Mouse (Mus musculus) forebrain, embryonic 16.5 days (tissue): Measurements from ENCODE around the gene Pla2g4e. TPM values are rescaled to one million over a fixed set of nuclear protein-coding genes. Genes with fewer than 3 reads are reported as not detected.

Experiments
- ATAC-seq: fragments of 200-750 bp; cut with Nextera tagmentation; 2 replicates; pipeline ENCODE4 v1.8.0; 2017; ENCODE audit warnings: mild to moderate bottlenecking, moderate library complexity
- H3K27ac ChIP-seq: fragments of 300-500 bp; sonication (generic); 2 replicates; pipeline ENCODE4 v1.5.1; 2014; ENCODE audit warnings: low read length, control low read depth
- H3K27me3 ChIP-seq: fragments of 300-500 bp; sonication (generic); replicated peaks from 2 replicates; pipeline ENCODE4 v1.6.1; 2014; ENCODE audit warnings: low read length; ENCODE audit not compliant: control insufficient read depth, insufficient read depth
- H3K36me3 ChIP-seq: fragments of 300-500 bp; sonication (generic); 2 replicates; pipeline ENCODE4 v1.6.1; 2014; ENCODE audit not compliant: control insufficient read depth, insufficient read depth
- H3K4me1 ChIP-seq: fragments of 300-500 bp; sonication (generic); replicated peaks from 2 replicates; pipeline ENCODE4 v1.6.1; 2014; ENCODE audit warnings: low read length; ENCODE audit not compliant: control insufficient read depth, insufficient read depth
- H3K4me2 ChIP-seq: fragments of 300-500 bp; sonication (generic); 2 replicates; pipeline ENCODE4 v1.6.1; 2014; ENCODE audit warnings: mild to moderate bottlenecking, low read length, control low read depth
- H3K4me3 ChIP-seq: fragments of 300-500 bp; sonication (generic); replicated peaks from 2 replicates; pipeline ENCODE4 v1.5.1; 2014; ENCODE audit warnings: mild to moderate bottlenecking, low read length, control low read depth
- H3K9ac ChIP-seq: fragments of 300-500 bp; sonication (generic); replicated peaks from 2 replicates; pipeline ENCODE4 v1.6.1; 2014; ENCODE audit warnings: low read depth, low read length, control low read depth
- H3K9me3 ChIP-seq: fragments of 300-500 bp; sonication (generic); 2 replicates; pipeline ENCODE4 v1.6.1; 2016; ENCODE audit warnings: low read length; ENCODE audit not compliant: control insufficient read depth
- WGBS: fragments of 180-500 bp; shearing (Covaris S2); extraction: QIAGEN DNeasy Blood & Tissue Kit; methylation state at CpG from one replicate; pipeline ENCODE4 v1.1.7; 2014; 5-methylcytosine and 5-hydroxymethylcytosine counted together
- polyA plus RNA-seq: library from polyadenylated mRNA; unstranded; fragments of >200 nt; fragmentation: Nextera tagmentation; extraction: Ambion mirVana; gene quantifications from 2 replicates; pipeline ENCODE4 v1.2.1, GENCODE M21; 2015

Pla2g4e gene
- polyA plus RNA-seq, 1 experiment from 2014 or later: 3.4 TPM

DNA sequence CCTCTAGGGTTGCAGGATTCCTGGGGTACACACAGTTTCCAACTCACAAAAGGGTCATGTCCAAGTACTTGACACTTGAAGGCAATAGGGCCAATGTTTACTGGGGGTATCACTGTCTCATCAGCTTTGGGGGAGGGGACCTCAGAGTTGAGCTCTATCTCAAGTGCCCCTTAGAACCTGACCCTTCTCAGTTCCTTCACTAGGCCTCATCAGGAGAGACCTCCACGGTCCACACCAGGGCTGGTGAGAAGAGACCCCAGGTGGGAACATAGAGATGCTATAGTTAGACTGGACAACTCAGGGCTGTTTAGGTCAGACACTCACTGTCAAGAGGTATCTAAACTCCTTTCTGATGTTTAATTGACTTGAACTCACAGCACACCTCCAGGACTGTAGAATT lies 106.0 kb downstream of the Pla2g4e start:
- Histone ChIP-seq H3K4me1 (no peaks in the 10 kb centered on the region), H3K27me3 (no peaks in the 10 kb centered on the region), H3K4me3 (no peak overlapping the region), H3K27ac (no peak overlapping the region), H3K9ac (no peak overlapping the region), H3K4me2 (no peak overlapping the region), H3K9me3 (no peaks in the 10 kb centered on the region), H3K36me3 (no peaks in the 10 kb centered on the region)
- 83% methylated on average over 1 of the region's 1 CpGs for WGBS
- ATAC-seq: no peak

DNA sequence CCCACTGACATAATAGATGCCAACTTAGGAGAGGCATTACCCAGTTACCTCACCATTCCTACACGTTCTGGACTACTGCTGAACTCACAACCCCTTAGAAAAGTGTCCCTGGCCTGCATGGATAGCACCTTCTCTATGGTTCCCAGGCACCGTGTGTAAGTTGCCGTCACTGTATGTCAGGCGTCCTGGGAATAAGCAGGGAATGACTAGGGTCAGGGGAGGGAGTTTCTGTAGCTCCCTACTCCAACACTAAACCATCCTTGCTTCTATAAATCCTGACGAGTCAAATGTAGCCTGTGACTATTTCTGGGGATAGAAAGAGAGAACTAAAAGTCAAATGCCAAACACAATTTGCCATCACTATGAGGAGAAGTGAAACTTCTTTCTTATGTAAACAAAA lies 107.9 kb downstream of the Pla2g4e start:
- Histone ChIP-seq H3K4me3 (no peak overlapping the region), H3K4me2 (no peak overlapping the region), H3K4me1 (no peaks in the 10 kb centered on the region), H3K9me3 (no peaks in the 10 kb centered on the region), H3K27me3 (no peaks in the 10 kb centered on the region), H3K27ac (no peak overlapping the region), H3K36me3 (no peaks in the 10 kb centered on the region), H3K9ac (no peak overlapping the region)
- 79% methylated on average over 5 of the region's 5 CpGs for WGBS
- ATAC-seq: no peak

DNA sequence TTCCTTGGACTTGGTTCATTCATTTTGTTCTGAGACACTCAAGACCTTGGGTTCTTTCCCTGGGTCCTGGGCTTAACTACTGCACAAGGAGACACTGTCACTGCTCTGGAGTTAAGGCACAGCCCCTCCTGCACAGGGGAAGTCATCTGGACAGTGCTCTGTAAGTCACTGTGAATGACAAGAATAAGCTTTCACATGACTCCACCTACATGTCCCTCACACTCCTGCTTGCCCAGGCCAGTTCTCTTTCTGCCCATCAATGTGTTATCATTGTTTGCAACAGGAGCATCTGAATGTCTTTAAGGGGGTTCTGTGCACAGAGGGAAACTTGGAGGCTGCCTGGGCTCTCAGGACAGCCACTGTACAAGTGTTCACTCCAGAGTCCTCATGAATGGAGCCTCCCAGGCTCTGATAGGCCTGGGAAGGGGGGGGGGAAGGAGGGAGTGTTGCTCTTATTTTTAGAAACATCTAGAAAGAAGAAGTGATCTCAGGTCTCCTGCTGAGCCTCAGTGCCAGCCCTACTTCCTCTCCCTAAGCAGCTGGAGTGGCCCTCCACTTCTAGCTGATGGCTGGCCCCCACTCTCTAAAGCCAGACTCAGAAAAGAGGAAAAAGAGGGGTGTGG lies 110.6 kb downstream of the Pla2g4e start:
- Histone ChIP-seq H3K27ac (no peak overlapping the region), H3K36me3 (no peaks in the 10 kb centered on the region), H3K4me3 (no peak overlapping the region), H3K4me1 (no peaks in the 10 kb centered on the region), H3K9me3 (no peaks in the 10 kb centered on the region), H3K9ac (no peak overlapping the region), H3K27me3 (no peaks in the 10 kb centered on the region), H3K4me2 (no peak overlapping the region)
- no peak for ATAC-seq

DNA sequence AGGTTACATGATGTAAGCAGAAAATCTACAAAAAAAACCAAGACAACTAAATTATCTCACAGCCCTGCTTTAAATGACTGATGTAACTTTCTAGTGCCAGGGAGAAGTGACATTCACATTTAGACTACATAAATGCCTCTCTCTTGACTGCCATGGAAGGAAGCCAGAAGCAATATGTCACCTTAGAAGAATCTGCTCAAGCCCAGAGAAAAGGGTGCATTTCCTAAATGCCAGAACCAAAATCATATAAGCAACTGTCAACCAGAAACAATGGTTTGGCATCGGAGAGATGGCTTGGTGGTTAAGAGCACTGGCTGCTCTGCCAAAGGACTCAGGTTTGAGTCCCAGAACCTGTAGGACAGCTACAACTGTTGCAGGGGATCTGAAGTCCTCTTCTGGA lies 113.3 kb downstream of the Pla2g4e start:
- Histone ChIP-seq H3K36me3 (no peaks in the 10 kb centered on the region), H3K4me3 (no peak overlapping the region), H3K9ac (no peak overlapping the region), H3K9me3 (no peaks in the 10 kb centered on the region), H3K27ac (no peak overlapping the region), H3K4me2 (no peak overlapping the region), H3K27me3 (no peaks in the 10 kb centered on the region), H3K4me1 (no peaks in the 10 kb centered on the region)
- WGBS: 73% methylated on average over 1 of the region's 1 CpGs
- no peak for ATAC-seq

DNA sequence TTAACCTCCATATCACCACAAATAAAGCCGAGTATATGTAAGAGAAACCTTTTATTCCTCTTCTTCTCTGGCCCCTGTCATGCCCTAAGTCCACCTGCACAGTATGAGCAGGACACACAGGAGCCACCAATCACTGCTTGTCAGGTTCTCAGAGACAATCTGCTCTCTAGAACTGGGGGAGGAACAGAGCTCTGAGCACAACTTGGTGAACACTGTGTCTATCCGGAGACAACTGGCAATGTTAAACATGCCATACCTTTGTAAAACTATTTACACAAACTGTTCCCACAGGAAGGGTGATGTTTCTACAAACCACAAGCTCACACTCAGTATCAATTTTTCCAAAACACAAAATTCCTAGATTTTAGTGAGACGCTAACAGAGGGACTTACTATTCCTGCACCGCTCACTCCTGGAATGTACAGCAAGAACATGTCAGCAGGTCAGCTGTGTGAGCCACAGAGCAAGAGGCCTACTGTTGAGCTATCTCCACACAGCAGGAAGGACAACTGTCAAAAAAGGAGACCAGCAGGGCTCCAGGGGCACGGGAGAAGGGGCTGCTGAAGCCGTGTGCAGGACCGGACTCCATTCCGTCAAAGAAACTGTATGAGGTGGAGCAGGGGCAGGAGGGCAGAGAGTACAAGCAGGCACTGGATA lies 115.8 kb downstream of the Pla2g4e start:
- H3K9me3 ChIP-seq: no peaks in the 10 kb centered on the region
- no peaks in the 10 kb centered on the region for H3K36me3 ChIP-seq
- no peak overlapping the region for H3K4me3 ChIP-seq
- H3K4me1 ChIP-seq: no peaks in the 10 kb centered on the region
- H3K27ac ChIP-seq: no peak overlapping the region
- H3K27me3 ChIP-seq: no peaks in the 10 kb centered on the region
- ATAC-seq: no peak
- no peak overlapping the region for H3K4me2 ChIP-seq
- H3K9ac ChIP-seq: no peak overlapping the region
- 79% methylated on average over 8 of the region's 8 CpGs for WGBS

DNA sequence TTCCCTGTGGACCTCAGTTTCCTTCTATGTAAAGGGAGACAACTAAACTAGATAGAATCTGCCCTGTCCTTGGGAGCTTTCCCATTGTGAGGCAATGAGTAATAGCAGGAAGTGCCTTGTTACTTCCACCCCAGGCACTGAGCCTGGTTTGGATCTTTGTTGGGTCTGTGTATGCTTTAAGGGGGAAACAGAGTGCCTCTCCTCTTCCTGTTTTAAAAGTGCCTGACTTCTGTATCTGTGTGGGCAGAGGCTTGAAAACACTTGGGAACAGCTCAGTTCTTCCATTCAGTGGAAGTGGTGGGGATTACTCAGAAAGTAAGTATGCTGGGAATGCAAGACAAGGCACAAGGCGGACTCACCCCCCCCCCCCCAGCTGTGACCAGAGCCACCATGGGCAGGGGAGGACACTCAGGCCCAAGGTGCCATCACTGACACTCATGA lies 116.5 kb downstream of the Pla2g4e start:
- H3K27me3 ChIP-seq: no peaks in the 10 kb centered on the region
- no peak overlapping the region for H3K4me3 ChIP-seq
- H3K36me3 ChIP-seq: no peaks in the 10 kb centered on the region
- H3K9ac ChIP-seq: no peak overlapping the region
- no peak overlapping the region for H3K4me2 ChIP-seq
- H3K4me1 ChIP-seq: no peaks in the 10 kb centered on the region
- WGBS: 71% methylated on average over 1 of the region's 1 CpGs
- no peaks in the 10 kb centered on the region for H3K9me3 ChIP-seq
- no peak overlapping the region for H3K27ac ChIP-seq
- no peak for ATAC-seq

DNA sequence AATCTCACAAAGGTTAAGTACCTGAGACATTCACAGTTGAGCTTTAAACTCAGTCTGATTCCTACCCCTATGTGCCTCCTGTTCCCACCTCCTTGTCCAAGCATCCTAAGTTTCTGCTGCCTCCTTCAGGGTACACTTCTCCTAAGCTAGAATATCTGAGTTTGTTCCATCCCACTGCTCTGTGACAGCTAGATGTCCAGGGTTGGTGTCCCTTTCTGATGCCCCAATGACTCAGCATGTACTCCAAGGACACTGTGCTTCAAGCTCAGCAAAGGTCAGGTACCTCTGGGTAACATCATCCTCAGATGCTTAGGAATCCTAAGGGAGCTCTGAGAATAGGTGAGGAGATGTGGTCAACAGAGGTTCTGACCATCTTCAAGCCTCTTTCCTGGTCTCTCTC lies 117.1 kb downstream of the Pla2g4e start:
- no peak overlapping the region for H3K4me3 ChIP-seq
- H3K36me3 ChIP-seq: no peaks in the 10 kb centered on the region
- no peak overlapping the region for H3K9ac ChIP-seq
- no peak overlapping the region for H3K27ac ChIP-seq
- H3K4me1 ChIP-seq: no peaks in the 10 kb centered on the region
- ATAC-seq: no peak
- H3K27me3 ChIP-seq: no peaks in the 10 kb centered on the region
- H3K4me2 ChIP-seq: no peak overlapping the region
- no peaks in the 10 kb centered on the region for H3K9me3 ChIP-seq

DNA sequence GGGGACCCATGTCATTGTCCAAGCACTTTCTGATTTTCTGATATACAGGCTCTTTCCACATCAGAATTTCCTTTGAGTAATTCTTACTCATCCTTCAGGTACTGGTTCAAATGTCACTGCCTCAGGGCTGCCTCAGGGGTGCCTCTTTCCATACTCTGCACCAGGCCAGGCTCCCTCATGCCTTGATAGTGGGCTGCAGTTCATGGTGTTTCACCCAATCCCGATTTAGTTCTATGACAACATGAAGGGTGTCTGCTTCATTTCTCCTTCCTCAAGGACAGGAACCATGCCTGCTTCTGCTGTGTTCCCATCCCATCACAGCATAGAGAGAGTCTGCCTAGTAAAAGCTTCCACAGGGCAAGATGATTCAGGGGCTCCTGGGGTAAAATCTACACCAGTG lies 118.2 kb downstream of the Pla2g4e start:
- WGBS: 74% methylated on average over 1 of the region's 1 CpGs
- Histone ChIP-seq H3K9ac (no peak overlapping the region), H3K9me3 (no peaks in the 10 kb centered on the region), H3K27ac (no peak overlapping the region), H3K27me3 (no peaks in the 10 kb centered on the region), H3K4me3 (no peak overlapping the region), H3K36me3 (no peaks in the 10 kb centered on the region), H3K4me1 (no peaks in the 10 kb centered on the region), H3K4me2 (no peak overlapping the region)
- no peak for ATAC-seq

DNA sequence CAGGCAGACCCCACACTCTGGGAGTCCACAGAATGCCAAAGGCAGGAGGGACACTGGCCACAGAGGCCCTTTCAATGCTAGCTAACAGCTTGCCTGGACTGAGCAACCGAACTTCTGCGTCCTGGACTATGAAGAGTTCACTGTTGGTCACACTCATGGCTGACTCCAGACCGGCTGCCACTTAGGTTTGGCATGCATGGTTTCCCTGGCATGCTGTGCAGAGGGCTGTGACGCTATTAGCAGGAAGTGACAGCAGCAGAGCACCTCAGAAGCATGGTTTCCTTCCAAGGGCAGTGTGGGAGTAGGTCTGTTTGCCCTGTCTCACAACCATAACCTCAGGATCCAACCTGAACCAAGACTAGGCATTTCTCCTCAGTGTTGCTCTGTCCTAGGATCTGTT lies 118.7 kb downstream of the Pla2g4e start:
- Histone ChIP-seq H3K4me3 (no peak overlapping the region), H3K36me3 (no peaks in the 10 kb centered on the region), H3K27ac (no peak overlapping the region), H3K9ac (no peak overlapping the region), H3K27me3 (no peaks in the 10 kb centered on the region), H3K4me2 (no peak overlapping the region), H3K4me1 (no peaks in the 10 kb centered on the region), H3K9me3 (no peaks in the 10 kb centered on the region)
- WGBS: 89% methylated on average over 4 of the region's 4 CpGs
- ATAC-seq: no peak

DNA sequence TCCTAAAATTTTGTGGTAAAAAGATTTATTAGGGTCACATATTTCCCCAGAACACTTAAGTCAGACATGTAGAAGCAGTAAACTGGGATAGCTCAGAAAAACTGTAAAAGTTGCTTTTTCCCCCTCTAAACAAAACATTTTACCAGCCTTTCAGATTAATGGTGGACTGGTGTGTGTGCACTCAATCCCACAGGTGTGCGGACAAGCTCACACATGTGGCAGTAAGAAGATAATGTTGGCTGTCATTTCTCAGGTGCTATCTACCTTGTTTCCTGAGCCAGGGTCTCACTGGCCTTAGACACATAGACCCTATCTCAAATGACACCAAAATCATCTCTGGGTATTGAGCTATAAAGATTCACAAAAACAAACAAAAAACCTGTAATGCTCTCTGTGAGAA lies 119.7 kb downstream of the Pla2g4e start:
- ATAC-seq: no peak
- H3K4me3 ChIP-seq: no peak overlapping the region
- 95% methylated on average over 1 of the region's 1 CpGs for WGBS
- H3K4me2 ChIP-seq: no peak overlapping the region
- H3K9me3 ChIP-seq: no peaks in the 10 kb centered on the region
- H3K27me3 ChIP-seq: no peaks in the 10 kb centered on the region
- H3K9ac ChIP-seq: no peak overlapping the region
- H3K4me1 ChIP-seq: no peaks in the 10 kb centered on the region
- no peaks in the 10 kb centered on the region for H3K36me3 ChIP-seq
- H3K27ac ChIP-seq: no peak overlapping the region
